Mouse (Mus musculus) liver, embryonic 16.5 days (tissue): Measurements from ENCODE around the gene Mettl7a1. TPM values are rescaled to one million over a fixed set of nuclear protein-coding genes. Genes with fewer than 3 reads are reported as not detected.
A peak's percentile ranks its signal among the peaks of the same experiment; 100 is the strongest.
"Not testable (repeated sequence)": the region's sequence is repeated elsewhere in the genome, so short reads cannot be mapped to it uniquely, and the experiment has no call there.

ENCODE experiments used
- ATAC-seq: fragments of 200-750 bp; cut with Nextera tagmentation; 2 replicates; pipeline ENCODE4 v1.8.0; 2017; ENCODE audit warnings: low read depth, mild to moderate bottlenecking, moderate number of reproducible peaks, moderate library complexity
- H3K27ac ChIP-seq: fragments of 300-500 bp; sonication (generic); 2 replicates; pipeline ENCODE4 v1.5.1; 2014; ENCODE audit warnings: mild to moderate bottlenecking, low read length
- H3K27me3 ChIP-seq: fragments of 300-500 bp; sonication (generic); 2 replicates; pipeline ENCODE4 v1.6.1; 2014; ENCODE audit warnings: low read depth, low read length, mixed read lengths; ENCODE audit not compliant: control insufficient read depth, insufficient read depth
- H3K36me3 ChIP-seq: fragments of 300-500 bp; sonication (generic); 2 replicates; pipeline ENCODE4 v1.6.1; 2014; ENCODE audit warnings: mild to moderate bottlenecking; ENCODE audit not compliant: control insufficient read depth, insufficient read depth
- H3K4me1 ChIP-seq: fragments of 300-500 bp; sonication (generic); 2 replicates; pipeline ENCODE4 v1.6.1; 2014; ENCODE audit warnings: low read depth, low read length, mixed read lengths; ENCODE audit not compliant: control insufficient read depth
- H3K4me2 ChIP-seq: fragments of 300-500 bp; sonication (generic); 2 replicates; pipeline ENCODE4 v1.6.1; 2014; ENCODE audit warnings: low read depth, low read length, mixed read lengths
- H3K4me3 ChIP-seq: fragments of 300-500 bp; sonication (generic); 2 replicates; pipeline ENCODE4 v1.5.1; 2014; ENCODE audit warnings: low read depth, mild to moderate bottlenecking, low read length
- H3K9ac ChIP-seq: fragments of 300-500 bp; sonication (generic); 2 replicates; pipeline ENCODE4 v1.6.1; 2014; ENCODE audit warnings: low read depth, low read length
- H3K9me3 ChIP-seq: fragments of 300-500 bp; sonication (generic); replicated peaks from 2 replicates; pipeline ENCODE4 v1.6.1; 2016; ENCODE audit warnings: low read length; ENCODE audit not compliant: control insufficient read depth
- WGBS: fragments of 180-500 bp; shearing (Covaris S2); extraction: QIAGEN DNeasy Blood & Tissue Kit; methylation state at CpG from one replicate; pipeline ENCODE4 v1.1.7; 2014; ENCODE audit not compliant: insufficient replicate concordance; 5-methylcytosine and 5-hydroxymethylcytosine counted together
- polyA plus RNA-seq: library from polyadenylated mRNA; unstranded; fragments of >200 nt; fragmentation: Nextera tagmentation; extraction: Ambion mirVana; gene quantifications from 2 replicates; pipeline ENCODE4 v1.2.1, GENCODE M21; 2015

Gene Mettl7a1
- polyA plus RNA-seq, 1 experiment from 2014 or later: 12.6 TPM

DNA sequence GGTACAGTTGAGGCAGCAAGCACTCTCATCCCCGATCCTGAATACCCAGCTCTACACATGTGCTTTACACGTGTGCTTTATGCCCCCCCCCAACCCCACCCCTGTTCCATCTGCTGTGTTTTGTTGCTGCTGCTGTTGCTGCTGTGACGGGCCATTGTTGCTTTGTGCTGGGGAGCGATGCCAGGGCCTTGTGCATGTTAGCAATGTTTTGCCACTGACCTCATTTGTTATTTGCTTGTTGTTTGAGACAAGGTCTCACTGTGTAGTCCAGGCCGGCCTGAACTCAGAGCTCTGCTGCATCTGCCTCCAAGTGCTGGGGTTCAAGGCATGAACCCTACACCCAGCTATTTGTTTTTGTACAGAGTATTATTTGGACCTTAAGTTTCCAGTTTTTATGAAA lies 13.1 kb upstream of the Mettl7a1 start:
- no peak for ATAC-seq
- no peak overlapping the region for H3K4me3 ChIP-seq
- no peak overlapping the region for H3K27ac ChIP-seq
- no peaks in the 10 kb centered on the region for H3K4me1 ChIP-seq
- H3K27me3 ChIP-seq: no peaks in the 10 kb centered on the region
- H3K9ac ChIP-seq: no peak overlapping the region
- 67% methylated on average over 5 of the region's 5 CpGs for WGBS
- no peaks in the 10 kb centered on the region for H3K9me3 ChIP-seq
- H3K36me3 ChIP-seq: no peaks in the 10 kb centered on the region
- no peak overlapping the region for H3K4me2 ChIP-seq

DNA sequence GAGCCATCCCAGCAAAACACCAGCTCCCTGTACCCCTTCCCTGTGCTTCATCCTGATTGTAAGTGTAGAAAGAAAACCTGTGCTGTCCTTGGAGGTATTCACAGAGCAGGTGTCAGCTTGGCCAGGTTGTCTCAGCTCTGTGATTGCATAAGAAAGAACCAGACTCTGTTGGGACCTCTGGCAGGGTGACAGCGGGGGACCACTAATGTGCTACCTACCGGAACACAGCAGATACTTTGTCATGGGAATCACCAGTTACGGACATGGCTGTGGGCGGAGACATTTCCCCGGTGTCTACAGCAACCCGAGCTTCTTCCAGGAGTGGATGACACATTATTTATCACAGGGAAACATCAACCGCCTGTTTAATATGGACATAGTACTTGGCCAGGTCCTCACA lies 11.6 kb upstream of the Mettl7a1 start:
- ATAC-seq: no peak
- Histone ChIP-seq H3K4me1 (no peaks in the 10 kb centered on the region), H3K4me2 (no peak overlapping the region), H3K9me3 (no peaks in the 10 kb centered on the region), H3K9ac (no peak overlapping the region), H3K36me3 (no peaks in the 10 kb centered on the region), H3K4me3 (no peak overlapping the region), H3K27me3 (no peaks in the 10 kb centered on the region), H3K27ac (no peak overlapping the region)
- 66% methylated on average over 7 of the region's 7 CpGs for WGBS

DNA sequence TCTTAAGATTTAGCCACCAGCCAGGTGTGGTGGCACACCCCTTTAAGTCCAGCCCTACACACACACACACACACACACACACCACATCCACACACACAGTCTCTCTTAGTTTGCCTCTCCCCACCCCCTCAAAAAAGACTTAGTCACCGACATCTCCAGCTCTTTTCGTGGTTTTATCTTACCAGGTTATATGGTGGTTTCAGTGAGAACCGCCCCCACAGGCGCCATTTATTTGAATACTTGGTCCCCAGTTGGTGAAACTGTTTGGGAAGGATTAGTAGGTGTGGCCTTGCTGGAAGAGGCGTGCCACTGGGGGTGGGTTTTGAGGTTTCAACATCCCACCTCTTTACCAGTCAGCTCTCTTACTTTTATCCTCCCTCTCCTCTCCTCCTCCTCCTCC lies 6.1 kb upstream of the Mettl7a1 start:
- no peak overlapping the region for H3K4me2 ChIP-seq
- peaks cover 9% of the 10 kb centered on the region for H3K4me1 ChIP-seq
- H3K27me3 ChIP-seq: no peaks in the 10 kb centered on the region
- H3K9ac ChIP-seq: no peak overlapping the region
- 50% methylated on average over 5 of the region's 5 CpGs for WGBS
- H3K9me3 ChIP-seq: no peaks in the 10 kb centered on the region
- ATAC-seq: no peak
- H3K4me3 ChIP-seq: no peak overlapping the region
- no peaks in the 10 kb centered on the region for H3K36me3 ChIP-seq
- H3K27ac ChIP-seq: no peak overlapping the region

DNA sequence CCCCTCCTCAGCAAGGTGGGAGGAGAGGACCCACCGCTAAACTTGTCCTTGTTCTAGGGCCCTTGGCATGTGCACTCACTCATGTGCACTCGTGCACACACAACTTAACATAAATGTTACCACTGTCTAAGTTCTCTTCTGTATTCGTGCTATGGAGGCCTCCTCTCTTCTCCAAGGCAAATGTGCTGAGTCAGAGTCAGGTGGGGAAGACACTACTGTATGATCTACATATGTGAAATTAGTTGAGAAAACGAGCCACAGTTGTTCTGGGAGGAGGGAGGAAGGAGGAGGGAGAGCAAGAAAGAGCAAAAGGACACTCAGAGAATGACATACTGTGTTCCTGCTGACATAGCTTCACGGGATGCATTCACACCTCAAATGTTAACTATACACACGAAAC lies 3.4 kb upstream of the Mettl7a1 start:
- 57% methylated on average over 6 of the region's 6 CpGs for WGBS
- ATAC-seq: no peak

DNA sequence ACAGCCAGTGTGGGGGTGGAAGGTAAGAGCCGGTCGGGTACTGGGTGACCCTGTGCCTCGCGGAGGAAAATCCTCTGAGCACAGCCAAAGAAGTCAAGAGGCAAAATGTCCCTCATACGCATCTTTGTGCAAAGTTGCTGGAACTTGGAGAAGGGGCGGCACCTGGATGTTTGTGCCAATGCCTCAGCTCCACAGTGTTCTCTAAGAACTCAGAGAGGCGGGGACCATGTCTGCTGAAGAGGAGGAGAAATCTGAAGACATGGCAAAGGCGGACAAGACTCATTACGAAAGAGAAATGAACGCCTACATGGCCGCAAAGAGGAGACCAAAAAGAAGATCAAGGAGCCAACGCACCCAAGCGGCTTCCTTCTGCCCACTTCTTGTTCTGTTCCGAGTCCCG lies 2.4 kb upstream of the Mettl7a1 start:
- no peak for ATAC-seq
- Histone ChIP-seq H3K9ac (no peak overlapping the region), H3K27ac (no peak overlapping the region), H3K9me3 (no peaks in the 10 kb centered on the region), H3K4me3 (no peak overlapping the region), H3K4me1 (peaks cover 30% of the 10 kb centered on the region), H3K36me3 (no peaks in the 10 kb centered on the region), H3K27me3 (no peaks in the 10 kb centered on the region), H3K4me2 (no peak overlapping the region)
- 82% methylated on average over 15 of the region's 15 CpGs for WGBS

More for the DNA sequence above, 3.4 kb upstream of the Mettl7a1 start:
- peaks cover 20% of the 10 kb centered on the region for H3K4me1 ChIP-seq
- no peaks in the 10 kb centered on the region for H3K36me3 ChIP-seq
- no peaks in the 10 kb centered on the region for H3K27me3 ChIP-seq
- no peak overlapping the region for H3K9ac ChIP-seq
- H3K9me3 ChIP-seq: no peaks in the 10 kb centered on the region
- no peak overlapping the region for H3K4me3 ChIP-seq
- no peak overlapping the region for H3K4me2 ChIP-seq
- no peak overlapping the region for H3K27ac ChIP-seq

DNA sequence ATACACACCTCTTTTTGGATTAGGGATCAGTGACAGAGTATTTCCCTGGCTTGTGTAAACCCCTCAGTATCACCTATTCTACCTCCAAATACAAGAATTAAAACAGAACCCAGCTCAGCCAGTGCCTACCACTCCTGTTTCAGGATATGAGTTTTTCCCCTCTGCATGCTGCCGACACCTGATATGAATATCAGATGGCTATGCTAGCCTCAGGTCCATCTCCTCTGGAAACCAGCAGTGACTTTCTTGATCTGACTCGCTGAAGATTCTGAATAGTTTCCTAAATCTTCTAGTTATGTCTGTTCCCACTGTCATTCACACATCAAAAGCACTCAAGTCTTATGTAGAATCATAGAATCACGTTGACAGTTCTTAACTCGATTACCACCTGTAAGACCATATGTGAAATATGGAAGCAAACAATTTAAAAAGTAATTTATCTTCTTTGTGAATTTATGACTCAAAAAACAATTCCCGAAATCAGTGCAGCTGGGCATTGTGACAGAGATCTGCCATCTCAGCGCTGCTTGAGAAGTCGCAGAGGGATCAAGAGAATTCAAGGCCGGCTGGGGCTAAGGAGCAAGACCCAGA lies 417 bp upstream of the Mettl7a1 start:
- no peaks in the 10 kb centered on the region for H3K36me3 ChIP-seq
- no peaks in the 10 kb centered on the region for H3K27me3 ChIP-seq
- H3K27ac ChIP-seq: peak overlapping the region; percentile 96
- H3K9me3 ChIP-seq: no peaks in the 10 kb centered on the region
- peak overlapping the region; percentile 73 for H3K4me3 ChIP-seq
- peaks cover 30% of the 10 kb centered on the region for H3K4me1 ChIP-seq
- peak overlapping the region; percentile 80 for H3K9ac ChIP-seq
- WGBS: 34% methylated on average over 8 of the region's 8 CpGs
- H3K4me2 ChIP-seq: peak overlapping the region; percentile 84
- ATAC-seq: no peak

DNA sequence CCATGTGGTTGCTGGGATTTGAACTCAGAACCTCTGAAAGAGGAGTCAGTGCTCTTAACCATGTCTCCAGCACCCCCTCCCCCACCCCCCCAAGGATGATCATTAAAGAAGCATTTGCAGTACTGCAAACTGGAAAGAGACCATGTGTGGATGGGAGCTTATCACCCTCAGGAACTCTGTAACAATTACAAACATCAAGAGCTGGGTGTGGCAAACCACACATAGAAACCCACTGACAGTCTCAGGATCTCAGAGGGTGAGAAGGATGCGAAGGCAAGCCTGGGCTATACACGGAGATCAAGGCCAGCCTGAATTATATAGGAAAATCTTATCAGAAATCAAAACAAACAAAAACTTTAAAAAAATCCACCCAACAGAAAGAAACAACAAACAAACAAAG lies 2.3 kb downstream of the Mettl7a1 start:
- Histone ChIP-seq H3K4me2 (peak overlapping the region; percentile 84), H3K9ac (no peak overlapping the region), H3K4me1 (peaks cover 21% of the 10 kb centered on the region), H3K27me3 (no peaks in the 10 kb centered on the region), H3K27ac (no peak overlapping the region), H3K4me3 (peak overlapping the region; percentile 73), H3K36me3 (no peaks in the 10 kb centered on the region), H3K9me3 (no peaks in the 10 kb centered on the region)
- ATAC-seq: no peak
- 29% methylated on average over 2 of the region's 2 CpGs for WGBS

DNA sequence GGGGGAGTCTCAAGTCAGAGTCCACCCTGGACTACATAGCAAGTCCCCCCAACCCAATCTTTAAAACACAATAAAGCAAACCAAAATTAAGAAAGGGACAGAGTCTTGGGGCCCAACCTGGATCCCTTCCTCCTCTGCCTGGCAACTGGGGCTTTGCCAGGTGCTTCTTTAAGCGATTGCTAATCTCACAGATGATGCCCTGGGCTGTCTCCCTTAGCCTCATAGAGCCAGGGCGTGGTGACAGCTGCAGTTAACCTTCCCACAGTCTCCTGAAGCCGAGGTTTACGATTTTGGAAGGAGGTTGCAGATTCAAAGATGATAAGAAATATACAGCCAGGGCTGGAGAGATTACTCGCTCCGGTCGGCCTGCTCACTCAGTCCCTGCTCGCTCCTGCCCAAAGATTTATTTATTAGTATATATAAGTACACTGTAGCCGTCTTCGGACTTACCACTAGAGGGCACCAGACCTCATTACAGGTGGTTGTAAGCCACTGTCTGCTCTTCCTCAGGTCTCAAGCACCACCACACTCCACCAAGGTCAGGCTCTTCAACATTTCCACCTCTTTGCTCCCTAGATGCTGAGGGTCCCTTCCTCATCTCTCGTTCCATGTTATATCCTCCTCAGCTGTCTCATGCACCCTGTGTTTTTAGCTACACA lies 3.6 kb downstream of the Mettl7a1 start:
- Histone ChIP-seq H3K4me2 (0 out of 2 replicates have a peak overlapping the region, but pooled peaks have one; percentile 17), H3K4me1 (peaks cover 26% of the 10 kb centered on the region)
- H3K27ac ChIP-seq, H3K27me3 ChIP-seq, H3K9me3 ChIP-seq, H3K36me3 ChIP-seq, H3K9ac ChIP-seq, H3K4me3 ChIP-seq: not testable (repeated sequence)
- peak; percentile 30; the same call in 1 of the 2 replicates for ATAC-seq
- WGBS: 18% methylated on average over 11 of the region's 11 CpGs

DNA sequence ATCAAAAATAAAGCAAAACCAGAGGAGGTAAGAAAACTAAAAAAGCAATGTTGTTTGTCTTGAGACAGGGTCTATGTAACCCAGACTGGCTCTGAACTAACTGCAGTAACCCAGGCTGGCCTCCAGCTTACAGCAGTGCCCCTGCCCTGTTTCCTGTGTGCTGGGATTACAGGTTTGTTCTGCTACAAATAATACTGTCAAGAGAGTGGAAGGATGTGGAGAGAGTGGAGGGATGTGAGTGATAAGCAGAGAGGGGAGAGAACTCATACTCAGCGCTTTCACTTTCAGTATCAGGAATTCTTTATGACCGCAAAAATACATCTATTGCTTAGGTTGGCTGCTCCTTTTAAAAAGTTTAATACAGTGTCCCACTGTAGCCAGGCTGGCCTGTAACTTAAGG lies 8.4 kb downstream of the Mettl7a1 start:
- Histone ChIP-seq H3K9ac (no peak overlapping the region), H3K4me3 (no peak overlapping the region), H3K4me1 (peaks cover 4% of the 10 kb centered on the region), H3K4me2 (no peak overlapping the region), H3K27me3 (no peaks in the 10 kb centered on the region), H3K27ac (no peak overlapping the region), H3K36me3 (no peaks in the 10 kb centered on the region), H3K9me3 (no peaks in the 10 kb centered on the region)
- ATAC-seq: no peak
- 34% methylated on average over 2 of the region's 2 CpGs for WGBS
